Mouse (Mus musculus) bone marrow macrophage, adult 2 months (primary cell): ENCODE results near the gene Exoc2.

Experiments
- CTCF ChIP-seq: IDR thresholded peaks from 2 replicates; pipeline ENCODE4 v1.5.1; 2012; ENCODE audit warnings: low read depth, mild to moderate bottlenecking, low read length, moderate library complexity
- POLR2A ChIP-seq: IDR thresholded peaks from 2 replicates; pipeline ENCODE4 v1.6.1; 2012; ENCODE audit warnings: mild to moderate bottlenecking, low read depth, low read length, borderline replicate concordance

DNA sequence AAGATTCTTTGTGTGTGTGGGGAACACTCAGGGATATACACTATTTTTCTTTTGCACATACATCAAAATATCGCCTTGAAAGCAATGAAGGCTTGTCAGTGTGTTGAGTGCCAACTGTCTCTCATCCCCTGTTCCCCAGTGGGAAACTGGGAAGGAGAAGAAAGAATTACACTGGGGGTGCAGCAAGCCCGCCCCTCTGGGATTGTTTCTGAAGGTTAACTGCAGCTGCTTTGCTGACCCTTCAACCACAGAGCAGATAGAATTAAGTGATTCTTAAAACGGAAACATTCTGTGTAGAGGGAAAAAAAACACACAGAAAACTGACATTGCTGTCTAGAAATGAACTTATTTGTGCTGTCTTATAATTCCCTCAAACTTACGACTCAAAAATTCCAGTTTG is 47.6 kb upstream of the Exoc2 start:
- no peak for TF ChIP-seq POLR2A
- no peak for TF ChIP-seq CTCF
